Mouse (Mus musculus) heart, adult 8-10 months (tissue): ENCODE measurements around the gene Polr2f. TPM values are rescaled to one million over a fixed set of nuclear protein-coding genes. Genes with fewer than 3 reads are reported as not detected.

Source experiments
- DNase-seq: peaks from one replicate; pipeline ENCODE4 v3.0.0; 2022; ENCODE audit warnings: low spot score
- total RNA-seq, 4 experiments: library from RNA; stranded (reverse); gene quantifications; 2 replicates each; pipeline ENCODE4 v1.2.4; 2022

The Polr2f gene
- total RNA-seq, result 100 to 1,000 TPM; 124 to 149 (median 135) TPM

DNA sequence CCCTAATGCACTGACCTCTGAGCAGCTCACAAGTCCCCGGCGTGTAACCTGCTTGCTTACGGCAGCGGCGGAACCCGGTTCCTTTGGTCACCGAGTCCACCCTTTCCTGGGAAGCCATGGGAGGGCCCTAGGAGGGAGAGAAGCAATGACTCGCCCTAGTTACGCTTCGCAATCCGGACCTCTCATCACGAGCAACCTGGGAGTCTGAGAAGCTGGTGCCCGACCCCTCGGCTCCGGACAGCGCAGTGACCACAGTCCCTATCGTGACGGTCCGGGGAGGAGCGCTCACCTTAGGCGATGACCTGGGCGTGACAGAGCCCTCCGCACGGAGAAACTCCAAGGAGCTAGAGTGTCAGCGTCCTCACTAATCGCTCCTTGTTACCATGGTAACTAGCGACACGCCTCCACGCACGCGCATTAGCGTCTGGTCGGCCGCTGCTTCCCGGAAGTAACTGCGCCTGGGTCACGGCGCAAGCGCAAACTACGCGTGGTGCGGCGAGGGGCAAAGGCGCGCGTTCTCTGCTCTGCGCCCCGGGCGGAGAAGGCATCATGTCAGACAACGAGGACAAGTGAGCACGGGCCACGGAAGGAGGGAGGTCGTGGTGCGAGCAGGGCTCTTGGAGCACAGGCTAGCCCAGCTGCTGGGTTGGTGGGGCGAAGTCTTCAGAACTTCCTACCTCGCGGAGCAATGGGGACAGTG, at the start of gene Polr2f, which contains the start of gene 1700088E04Rik:
Polr2f (plus strand) TSS at position 144 of the 700 bp plus-strand sequence.
1700088E04Rik (minus strand) TSS at position 388 of the 700 bp plus-strand sequence.
- peak; percentile 95 for DNase-seq

DNA sequence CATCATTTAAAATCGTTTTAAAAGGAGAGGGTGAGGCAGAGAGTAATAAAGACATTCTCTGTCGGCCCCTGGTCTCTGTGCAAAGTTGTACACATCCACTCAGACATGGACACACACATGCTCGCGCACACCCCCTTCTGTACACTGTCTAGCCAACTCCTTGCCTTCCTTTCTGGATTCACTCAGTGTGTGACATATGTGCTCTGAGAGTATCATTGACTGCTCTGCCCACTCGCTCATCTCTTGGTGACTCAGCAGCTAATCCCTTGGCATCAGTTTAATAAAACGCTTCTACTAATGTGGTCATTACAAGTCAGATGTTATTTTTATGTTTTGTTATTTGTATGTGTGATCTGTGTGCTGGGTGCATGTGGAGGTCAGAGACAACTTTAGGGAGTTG, 48.5 kb upstream of the Polr2f start:
- no peak for DNase-seq

DNA sequence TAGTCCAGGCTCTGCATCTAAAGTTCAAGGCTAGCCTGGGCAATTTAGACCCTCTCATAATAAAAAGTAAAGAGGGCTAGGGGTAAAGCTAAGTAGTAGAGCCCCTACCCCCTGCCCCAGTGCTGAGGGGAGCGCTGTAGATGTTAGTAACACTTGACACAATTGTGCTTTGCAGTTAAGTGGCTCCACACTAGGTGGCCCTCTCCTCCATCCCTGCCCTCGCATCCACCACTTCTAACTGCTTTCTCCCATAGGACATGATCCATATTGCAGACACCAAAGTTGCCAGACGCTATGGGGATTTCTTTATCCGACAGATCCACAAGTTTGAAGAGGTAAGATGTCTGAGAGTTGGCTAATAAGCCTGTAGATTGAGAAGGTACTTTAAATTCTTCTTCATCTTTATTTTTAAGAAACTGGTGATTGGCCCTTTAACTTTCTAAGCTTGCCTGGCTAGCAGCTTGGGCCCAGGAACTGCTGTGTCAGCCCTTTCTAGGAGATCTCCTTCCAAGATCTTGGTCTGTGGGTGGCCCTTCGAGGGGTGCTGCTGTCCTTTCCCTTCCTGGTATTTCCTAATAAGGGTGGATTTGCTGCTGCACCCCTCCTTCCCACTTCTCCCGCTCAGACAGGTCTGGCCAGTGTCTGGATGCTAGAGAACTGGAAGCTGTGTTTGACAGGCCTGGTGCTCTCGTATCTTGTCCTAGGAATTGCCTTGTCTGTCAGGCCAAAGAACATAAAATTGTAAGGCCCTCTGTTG, 47.5 kb upstream of the Polr2f start:
- DNase-seq, result no peak

DNA sequence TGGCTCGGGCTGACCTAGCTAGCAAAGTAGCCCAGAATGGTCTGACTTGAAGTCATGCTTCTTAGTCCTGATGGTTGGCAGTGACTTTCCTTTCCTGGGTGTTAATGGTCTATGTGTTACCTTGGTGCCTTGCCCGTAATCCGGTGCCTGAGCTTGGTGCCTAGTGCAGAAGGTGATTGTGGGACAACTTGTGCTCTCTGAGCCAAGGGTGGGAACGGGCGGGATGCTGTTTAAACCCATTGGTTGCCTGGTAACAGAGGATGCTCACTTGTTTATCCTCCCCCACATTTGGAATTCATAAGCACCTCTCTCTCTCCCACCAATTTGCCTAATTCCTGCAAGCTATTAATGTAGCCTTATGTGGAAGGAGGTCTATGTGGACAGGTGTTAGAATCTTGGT, 45.3 kb upstream of the Polr2f start:
- DNase-seq, result no peak

DNA sequence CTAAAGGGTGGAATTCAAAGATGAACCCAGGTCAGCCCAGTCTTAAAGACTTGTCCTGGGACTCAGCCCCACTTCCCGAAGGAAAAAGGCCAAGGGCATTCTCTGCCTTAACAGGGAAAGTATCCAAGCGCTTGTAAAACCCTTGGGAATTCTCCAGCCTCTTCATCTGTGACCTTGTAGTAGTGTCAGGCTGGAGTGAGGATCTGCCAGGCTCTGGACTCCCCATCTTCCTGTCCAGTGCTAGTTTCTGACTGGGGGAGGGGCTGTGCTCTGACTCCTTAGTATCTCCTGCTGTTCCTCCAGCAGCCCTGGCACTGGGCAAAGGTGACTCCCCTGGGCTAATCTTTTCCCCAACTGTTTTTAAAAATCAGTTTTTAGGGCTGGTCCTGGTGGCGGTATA, 44.3 kb upstream of the Polr2f start:
- no peak for DNase-seq

DNA sequence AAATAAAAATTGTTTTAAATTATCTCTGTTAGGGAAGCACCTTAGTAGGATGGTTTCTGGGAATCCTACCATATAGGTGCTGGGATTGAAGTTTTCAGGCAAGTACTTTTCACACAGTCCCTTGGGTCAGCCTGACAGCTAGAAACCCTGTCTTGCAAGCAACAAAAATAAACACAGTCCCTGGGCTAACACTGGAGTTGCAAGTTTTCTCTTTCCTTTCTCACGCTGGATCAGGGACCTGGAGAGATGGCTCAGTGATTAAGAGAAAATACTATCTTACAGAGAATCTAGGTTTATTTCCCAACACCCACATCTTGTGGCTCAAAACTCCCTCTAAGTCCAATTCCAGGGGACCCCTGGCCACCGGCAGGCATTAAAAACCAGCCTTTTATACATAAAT, 43.7 kb upstream of the Polr2f start:
- no peak for DNase-seq

DNA sequence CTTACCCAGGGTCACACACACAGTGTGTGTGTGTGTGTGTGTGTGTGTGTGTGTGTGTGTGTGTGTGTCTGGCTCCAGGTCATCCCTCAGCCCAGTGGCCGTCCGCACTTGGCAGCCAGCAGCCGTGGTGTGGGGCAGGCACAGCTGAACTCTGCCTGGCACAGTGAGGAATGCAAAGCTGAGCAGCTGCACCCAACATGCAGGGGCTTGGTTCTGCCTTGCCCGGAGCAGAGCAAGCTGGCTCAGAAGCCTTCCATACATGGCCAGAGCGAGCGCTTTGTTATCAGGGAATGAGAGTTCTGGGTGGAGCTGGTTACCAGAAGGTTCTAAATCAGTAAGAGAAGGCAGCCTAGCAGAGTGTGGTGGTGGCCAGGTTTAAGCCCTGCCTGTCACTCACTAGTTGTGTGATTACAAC, 43.2 kb upstream of the Polr2f start:
- peak; percentile 75 for DNase-seq

DNA sequence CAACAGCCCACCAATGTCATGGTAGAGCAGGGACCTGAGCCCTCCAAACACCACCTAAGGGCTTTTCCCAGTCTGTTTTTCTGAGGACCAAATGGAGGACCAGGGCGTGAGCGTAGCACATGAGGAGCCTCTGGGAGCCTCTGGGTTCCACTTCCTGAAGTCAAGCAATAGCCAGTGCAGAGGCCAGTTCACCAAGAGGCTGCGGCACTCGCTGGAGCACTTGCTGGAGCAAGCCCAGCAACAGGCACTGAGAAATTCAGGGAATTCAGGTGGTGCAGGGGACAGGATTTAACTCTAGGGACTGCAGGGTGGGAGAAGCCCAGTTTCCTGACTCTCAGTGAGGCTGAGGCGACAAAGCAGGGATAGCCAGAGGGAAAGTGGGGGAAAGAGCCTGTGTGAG, 42.6 kb upstream of the Polr2f start:
- DNase-seq, result no peak

DNA sequence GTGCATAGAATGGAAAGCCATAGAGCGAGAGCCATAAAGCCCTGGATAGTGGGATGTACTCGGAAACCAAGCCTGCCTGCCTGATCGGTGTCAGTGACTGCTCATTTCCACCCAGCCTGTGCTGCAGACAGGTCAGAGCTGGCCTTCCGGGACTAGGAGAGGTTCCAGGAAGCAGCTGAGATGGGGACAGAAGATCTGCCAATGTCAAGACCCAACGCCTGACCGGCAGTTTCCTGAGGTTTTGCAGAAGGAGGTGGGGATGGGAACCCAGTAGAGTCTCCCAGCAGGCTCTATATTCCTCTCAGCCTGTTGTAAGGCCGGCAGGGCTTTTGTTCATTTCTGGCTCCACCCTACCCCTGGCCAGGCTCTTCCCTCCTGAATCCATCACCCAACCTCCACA, 41.9 kb upstream of the Polr2f start:
- DNase-seq, result peak; percentile 62

DNA sequence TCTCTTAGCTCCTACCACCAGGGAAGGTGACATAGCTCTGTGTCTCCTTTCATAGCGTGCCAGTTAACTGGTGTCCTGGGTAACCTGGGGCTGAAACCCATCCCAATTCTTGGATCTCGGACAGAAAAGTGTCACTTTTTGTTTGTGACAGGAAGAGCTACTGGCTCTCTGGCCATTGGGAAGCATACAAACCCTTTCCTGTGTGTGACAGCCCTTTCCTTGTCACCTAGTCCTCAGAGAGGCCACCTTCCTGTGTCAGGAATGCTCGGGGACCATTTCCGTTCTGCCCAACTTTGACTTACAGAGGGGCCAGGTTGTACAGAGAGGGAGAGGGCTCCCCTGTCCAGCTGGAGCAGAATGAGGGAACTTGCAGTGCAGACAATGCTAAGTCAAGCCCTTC, 41.4 kb upstream of the Polr2f start:
- DNase-seq, result peak; percentile 36

DNA sequence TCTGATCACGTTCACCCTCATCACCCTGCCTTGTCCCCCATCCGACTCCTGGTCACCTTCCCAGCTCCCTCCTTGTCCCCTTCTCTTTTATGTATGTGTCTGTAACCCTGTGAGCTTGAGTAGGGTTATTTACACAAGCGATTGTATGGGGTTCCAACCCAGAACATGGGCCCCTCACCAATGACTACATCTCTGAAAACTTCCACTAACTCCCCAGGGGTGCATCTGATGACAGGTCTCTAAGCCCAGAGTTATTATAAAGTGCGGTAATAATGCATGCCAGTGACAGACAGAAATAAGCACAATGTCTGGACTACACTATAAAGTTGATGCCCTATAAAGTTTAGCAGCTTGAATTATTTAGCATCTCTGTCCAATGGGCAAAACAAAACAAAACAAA, 40.4 kb upstream of the Polr2f start:
- no peak for DNase-seq

DNA sequence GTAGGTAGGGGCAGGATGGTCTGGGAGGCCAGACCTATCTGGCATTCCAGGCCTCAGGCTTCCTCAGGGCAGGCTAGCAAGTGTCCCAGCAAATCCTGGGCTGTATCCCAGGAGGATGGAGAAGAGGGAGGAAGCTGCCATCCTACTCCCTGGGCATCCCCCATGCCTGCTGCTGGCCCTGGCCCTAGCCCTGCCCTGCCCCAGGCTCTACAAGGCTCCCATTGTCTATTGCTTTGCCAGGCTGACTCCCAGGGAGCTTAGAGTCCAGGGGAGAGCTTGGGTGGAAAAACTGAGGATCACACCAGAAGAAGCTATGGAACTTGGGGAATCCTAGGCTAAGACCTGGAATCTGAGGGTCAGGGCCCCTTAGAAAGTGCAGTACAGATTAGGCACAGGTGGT, 39.3 kb upstream of the Polr2f start:
- no peak for DNase-seq

DNA sequence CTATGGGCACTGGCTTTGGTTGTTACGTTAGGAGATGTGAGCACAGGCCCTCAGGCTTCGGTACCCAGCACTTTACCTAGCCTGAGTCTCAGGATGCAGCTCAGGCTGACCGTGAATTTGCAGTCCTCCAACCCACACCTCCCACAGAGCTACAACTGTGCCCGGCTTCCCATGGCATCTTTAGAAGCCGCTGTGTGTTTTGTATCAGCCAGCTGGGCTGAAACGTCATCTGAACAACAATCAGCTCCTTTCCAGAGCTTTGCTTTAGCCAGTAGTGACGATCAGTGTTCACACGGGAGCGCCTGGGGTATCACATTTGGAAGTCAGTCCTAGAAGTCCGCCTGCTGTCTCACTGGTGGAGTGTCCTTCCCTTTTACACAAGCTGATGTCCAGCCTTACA, 37.5 kb upstream of the Polr2f start:
- DNase-seq, result no peak

DNA sequence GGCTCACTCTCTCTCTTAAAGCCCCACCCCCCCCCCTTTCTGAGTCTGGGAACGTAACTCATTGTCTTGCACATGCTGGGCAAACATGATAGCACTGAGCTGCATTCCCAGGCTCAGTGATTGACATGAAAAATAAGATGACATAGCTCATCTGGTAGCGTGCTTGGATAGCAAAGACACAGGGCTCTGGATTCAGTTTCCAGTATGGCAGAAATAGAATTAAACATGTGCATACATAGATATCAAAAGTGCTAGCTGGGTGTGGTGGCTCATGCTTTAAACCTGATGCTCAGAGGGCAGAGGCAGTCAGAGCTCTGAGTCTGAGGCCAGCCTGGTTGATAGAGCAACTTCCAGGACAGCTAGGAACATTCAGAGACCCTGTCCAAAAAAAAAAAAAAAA, 35.0 kb upstream of the Polr2f start:
- no peak for DNase-seq

DNA sequence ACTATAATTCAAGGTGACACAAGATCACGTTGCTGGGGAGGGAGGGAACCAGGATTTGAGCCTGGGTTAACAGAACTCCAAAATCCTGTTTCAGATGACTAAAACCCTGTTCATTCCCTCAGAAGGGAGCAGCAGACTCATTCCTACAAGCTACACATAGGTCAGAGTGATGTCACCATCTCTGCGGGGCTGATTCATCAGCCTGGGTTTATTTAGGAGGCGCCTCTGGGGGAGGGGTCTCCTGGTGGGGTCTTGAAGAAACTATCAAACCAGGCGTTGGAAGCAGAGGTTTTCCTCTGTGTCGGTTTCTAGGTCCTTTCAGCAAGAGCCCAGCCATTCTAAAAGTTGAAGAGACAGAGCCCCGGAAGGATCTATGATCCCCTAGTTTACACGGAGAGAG, 32.8 kb upstream of the Polr2f start:
- DNase-seq, result no peak

DNA sequence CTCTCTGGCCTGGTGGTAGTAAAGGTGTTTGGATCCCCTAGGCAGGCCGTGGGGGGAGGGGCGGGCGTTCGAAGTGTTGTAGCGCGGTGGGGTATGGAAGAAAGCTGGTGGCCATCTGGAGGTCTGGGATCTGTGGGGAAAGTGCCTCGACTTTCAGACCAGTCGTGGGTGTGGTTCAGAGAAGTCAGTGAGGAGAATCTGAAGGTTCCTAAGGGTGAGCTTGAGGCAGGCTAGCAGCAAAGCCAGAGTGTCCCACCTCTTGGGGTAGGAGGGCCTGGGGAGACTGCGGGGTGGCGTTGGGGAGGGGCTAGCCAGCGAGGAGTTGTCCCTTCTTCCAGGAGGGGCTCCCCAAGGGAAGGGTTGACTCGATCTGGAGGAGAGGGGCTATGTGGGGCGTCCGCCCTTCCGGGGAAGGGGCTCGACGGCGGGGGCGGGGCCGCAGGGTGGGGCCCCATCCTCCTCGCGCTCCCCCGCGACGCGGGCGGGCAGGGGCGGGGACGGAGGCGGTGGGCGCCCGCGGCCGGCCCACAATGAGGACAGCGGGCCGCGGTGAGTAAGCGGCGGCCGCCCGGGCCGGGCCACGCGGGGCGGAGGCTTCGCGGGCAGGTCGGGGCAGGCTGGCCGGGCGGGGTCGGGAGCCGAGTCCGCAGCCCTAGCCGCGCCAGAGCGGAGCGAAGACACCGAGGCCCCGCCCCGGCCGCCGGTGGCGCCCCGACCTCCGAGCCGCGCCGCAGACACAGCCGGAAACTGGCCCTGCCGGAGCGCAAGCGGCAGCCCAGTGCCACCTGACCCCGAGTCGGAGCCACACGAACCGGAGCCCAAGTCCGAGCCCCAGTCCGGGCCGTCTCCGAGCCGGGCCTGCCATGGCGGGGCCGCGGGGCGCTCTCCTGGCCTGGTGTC, 32.1 kb upstream of the Polr2f start, which contains the start of gene Micall1:
Micall1 (plus strand) TSS at position 478 of the 900 bp plus-strand sequence.
- no peak for DNase-seq

DNA sequence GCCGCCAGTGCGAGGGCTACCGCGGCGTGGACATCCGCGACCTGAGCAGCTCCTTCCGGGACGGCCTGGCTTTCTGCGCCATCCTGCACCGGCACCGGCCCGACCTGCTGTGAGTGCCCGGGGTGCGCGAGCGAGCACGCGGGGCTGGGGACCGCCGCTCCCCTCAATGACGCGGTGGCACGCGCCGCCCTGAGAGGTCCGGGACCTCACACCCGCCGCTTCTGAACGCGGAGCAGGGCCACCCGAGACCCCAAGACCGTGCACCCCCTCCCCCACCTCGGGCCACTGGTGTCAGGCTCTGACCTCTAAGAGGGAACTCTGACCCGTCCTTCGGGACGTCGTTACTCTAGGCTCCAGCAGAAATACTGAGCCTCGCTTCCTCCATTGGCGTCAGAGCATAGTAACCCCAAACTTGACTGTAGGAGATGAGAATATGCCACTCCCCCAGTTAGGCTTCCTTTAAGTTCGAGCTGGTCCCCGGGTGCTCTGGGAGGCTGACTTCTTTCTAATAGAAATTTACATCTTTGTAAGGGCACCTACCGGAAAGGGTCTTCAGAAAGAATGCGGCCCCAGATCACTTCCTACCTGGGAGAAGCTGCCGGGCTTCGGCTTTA, 31.4 kb upstream of the Polr2f start:
- DNase-seq, result no peak

DNA sequence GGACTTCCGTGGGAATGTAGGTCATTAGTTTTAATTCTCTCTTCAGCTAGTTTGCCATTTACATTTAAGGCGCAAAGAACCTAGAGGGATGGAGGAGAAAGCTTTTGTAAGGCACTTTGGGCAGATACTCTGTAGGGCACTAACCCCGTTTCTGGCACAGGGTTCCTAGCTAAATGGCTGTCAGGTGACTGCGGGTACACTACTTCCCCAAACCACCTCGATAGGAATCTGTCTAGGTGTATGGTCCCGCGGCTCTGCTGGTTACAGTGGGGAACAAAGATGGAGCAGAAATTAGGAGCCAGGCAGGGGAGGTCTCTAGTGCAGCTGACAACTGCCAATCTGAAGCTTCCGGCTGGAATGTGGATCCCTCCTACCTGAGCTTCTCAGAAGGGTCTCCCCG, 30.8 kb upstream of the Polr2f start:
- no peak for DNase-seq

DNA sequence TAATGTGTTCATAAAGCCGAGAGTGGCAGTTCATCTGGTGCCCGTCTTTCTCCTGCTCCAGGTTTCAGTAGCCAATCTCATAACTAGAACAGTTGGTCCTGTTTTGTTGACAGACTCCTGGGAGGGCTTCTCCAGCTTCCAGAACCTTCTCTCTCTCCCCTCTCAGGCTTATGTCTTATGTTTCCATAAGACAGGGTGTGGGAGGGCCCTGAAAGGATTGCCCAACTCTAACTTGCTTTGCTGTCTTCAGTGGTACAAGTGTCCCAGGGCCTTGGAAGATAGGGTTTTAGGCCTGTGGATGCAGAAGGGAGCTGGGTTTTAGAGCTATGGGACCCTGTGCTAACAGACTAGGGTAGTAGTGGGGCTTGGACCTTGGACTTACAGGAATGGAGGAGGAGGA, 30.3 kb upstream of the Polr2f start:
- DNase-seq, result no peak

DNA sequence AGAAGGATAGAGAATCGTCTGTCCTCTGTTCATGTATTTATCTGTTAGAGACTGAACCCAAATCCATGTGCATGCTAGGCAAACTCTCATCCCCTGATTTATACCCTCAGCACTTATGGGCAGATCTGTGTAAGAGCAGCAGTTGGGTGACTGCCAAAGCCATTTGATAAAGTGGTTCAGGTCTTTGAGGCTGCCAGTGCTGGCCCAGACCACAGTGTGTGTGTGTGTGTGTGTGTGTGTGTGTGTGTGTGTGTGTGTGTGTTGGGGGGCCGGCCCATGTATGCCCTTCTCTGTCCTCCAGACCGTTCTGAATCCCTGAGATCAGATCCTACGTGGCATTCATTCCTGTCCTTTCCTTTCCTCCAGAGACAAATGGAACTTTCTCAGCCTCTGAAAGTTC, 29.0 kb upstream of the Polr2f start:
- no peak for DNase-seq

DNA sequence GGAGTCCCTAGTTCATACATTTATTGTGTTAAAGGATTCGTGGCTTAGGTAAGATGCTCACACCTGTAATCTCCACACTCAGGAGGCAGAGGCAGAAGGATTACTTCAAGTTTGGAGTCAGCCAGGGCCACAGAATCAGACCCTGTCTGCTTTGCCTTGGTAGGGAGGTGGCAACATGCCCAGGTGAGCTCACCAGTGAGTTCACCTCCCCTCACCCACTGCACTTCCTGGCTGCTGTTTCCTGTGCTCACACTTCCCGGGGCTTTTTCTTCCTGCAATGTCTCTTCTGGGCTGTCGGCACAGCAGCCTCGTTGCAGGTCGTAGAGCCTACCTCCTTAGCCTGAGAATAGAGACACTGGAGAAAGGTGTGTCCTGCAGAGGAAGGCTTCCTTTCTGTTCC, 25.5 kb upstream of the Polr2f start:
- DNase-seq, result no peak

DNA sequence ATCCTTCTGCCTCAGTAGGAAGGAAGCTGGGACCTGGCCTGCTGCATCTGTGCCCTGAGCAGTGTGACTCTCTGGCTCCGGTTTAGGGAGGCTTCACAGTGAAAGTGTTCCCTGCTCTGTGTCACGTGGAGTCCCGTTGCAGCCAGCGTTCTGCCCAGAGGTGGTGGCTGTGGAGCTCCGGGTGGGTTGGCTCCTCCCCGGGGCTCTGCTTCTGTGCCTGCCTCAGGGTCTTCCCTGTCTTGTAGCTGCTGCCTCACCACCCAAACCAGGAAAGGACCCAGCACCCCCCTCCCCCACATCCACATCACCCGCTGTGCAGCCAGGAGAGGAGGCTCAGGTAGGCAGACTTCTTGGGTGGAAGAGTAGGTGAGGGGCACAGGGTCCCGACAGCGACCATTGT, 21.3 kb upstream of the Polr2f start:
- no peak for DNase-seq
